Mouse (Mus musculus): ENCODE results near the gene Spaar. TPM values are rescaled to one million over a fixed set of nuclear protein-coding genes. Genes with fewer than 3 reads are reported as not detected.

Gene Spaar
- polyA plus RNA-seq, 1 experiment from 2014 or later: not detected

GRCm38 (mm10) chr4:43726228-43726993, 3.4 kb upstream of the Spaar start:
- ATAC-seq (replicated peaks; ENCODE audit: low FRiP score) (no peak), DNase-seq (ENCODE audit: low spot score) (no peak)
- peaks cover 45% of the 10 kb centered on the region for H3K4me1 ChIP-seq (replicated peaks; ENCODE audit: control insufficient read depth, insufficient read depth, low read length)
- 35% methylated on average over 12 of the region's 12 CpGs for WGBS
- no peaks in the 10 kb centered on the region for H3K27me3 ChIP-seq (replicated peaks; ENCODE audit: control insufficient read depth, insufficient read depth, low read length)
- H3K27ac ChIP-seq (ENCODE audit: low read depth, low read length): no peak overlapping the region
- no peaks in the 10 kb centered on the region for H3K36me3 ChIP-seq (ENCODE audit: control insufficient read depth, insufficient read depth, low read length)
- no peak overlapping the region for H3K4me3 ChIP-seq (ENCODE audit: low read depth, low read length)
- H3K9ac ChIP-seq (ENCODE audit: low read depth, low read length): no peak overlapping the region
- no peak overlapping the region for H3K4me2 ChIP-seq
- no peaks in the 10 kb centered on the region for H3K9me3 ChIP-seq (ENCODE audit: control insufficient read depth, low read length)

GRCm38 (mm10) chr4:43726995-43727394, 2.8 kb upstream of the Spaar start, which contains the start of gene Hrct1:
Gene Hrct1, plus strand, starts transcription at chr4:43727188.
- Histone ChIP-seq H3K4me3 (ENCODE audit: low read depth, low read length) (no peak within 1 kb of the TSS), H3K27me3 (replicated peaks; ENCODE audit: control insufficient read depth, insufficient read depth, low read length) (no peaks in the 10 kb centered on the region), H3K4me2 (peak within 1 kb of the TSS; percentile 14; the same call in 1 of the 2 replicates), H3K36me3 (ENCODE audit: control insufficient read depth, insufficient read depth, low read length) (no peaks in the 10 kb centered on the region), H3K27ac (ENCODE audit: low read depth, low read length) (peak within 1 kb of the TSS; percentile 39; the same call in 1 of the 2 replicates), H3K9me3 (ENCODE audit: control insufficient read depth, low read length) (no peaks in the 10 kb centered on the region), H3K9ac (ENCODE audit: low read depth, low read length) (no peak within 1 kb of the TSS), H3K4me1 (replicated peaks; ENCODE audit: control insufficient read depth, insufficient read depth, low read length) (peaks cover 45% of the 10 kb centered on the region)
- WGBS: 40% methylated on average over 3 of the region's 3 CpGs
- ATAC-seq (replicated peaks; ENCODE audit: low FRiP score) (no peak), DNase-seq (ENCODE audit: low spot score) (no peak)

GRCm38 (mm10) chr4:43727718-43728575, 1.9 kb upstream of the Spaar start:
- peak; percentile 68 for ATAC-seq (replicated peaks; ENCODE audit: low FRiP score)

GRCm38 (mm10) chr4:43728576-43728954, 1.3 kb upstream of the Spaar start:
- peaks cover 47% of the 10 kb centered on the region for H3K4me1 ChIP-seq (replicated peaks; ENCODE audit: control insufficient read depth, insufficient read depth, low read length)
- no peaks in the 10 kb centered on the region for H3K9me3 ChIP-seq (ENCODE audit: control insufficient read depth, low read length)
- no peaks in the 10 kb centered on the region for H3K36me3 ChIP-seq (ENCODE audit: control insufficient read depth, insufficient read depth, low read length)
- no peak overlapping the region for H3K9ac ChIP-seq (ENCODE audit: low read depth, low read length)
- ATAC-seq (replicated peaks; ENCODE audit: low FRiP score) (0 out of 2 replicates have a peak, but pooled peaks have one; percentile 3), DNase-seq (ENCODE audit: low spot score) (no peak)
- H3K4me3 ChIP-seq (ENCODE audit: low read depth, low read length): no peak overlapping the region
- H3K27ac ChIP-seq (ENCODE audit: low read depth, low read length): peak overlapping the region; percentile 39
- H3K27me3 ChIP-seq (replicated peaks; ENCODE audit: control insufficient read depth, insufficient read depth, low read length): no peaks in the 10 kb centered on the region
- WGBS: 17% methylated on average over 5 of the region's 5 CpGs
- no peak overlapping the region for H3K4me2 ChIP-seq

More at GRCm38 (mm10) chr4:43727718-43728575, 1.9 kb upstream of the Spaar start:
- H3K9ac ChIP-seq (ENCODE audit: low read depth, low read length): no peak overlapping the region
- peaks cover 47% of the 10 kb centered on the region for H3K4me1 ChIP-seq (replicated peaks; ENCODE audit: control insufficient read depth, insufficient read depth, low read length)
- H3K9me3 ChIP-seq (ENCODE audit: control insufficient read depth, low read length): no peaks in the 10 kb centered on the region
- peak overlapping the region; percentile 39; the same call in 1 of the 2 replicates for H3K27ac ChIP-seq (ENCODE audit: low read depth, low read length)
- no peak for DNase-seq (ENCODE audit: low spot score)
- no peaks in the 10 kb centered on the region for H3K36me3 ChIP-seq (ENCODE audit: control insufficient read depth, insufficient read depth, low read length)
- H3K27me3 ChIP-seq (replicated peaks; ENCODE audit: control insufficient read depth, insufficient read depth, low read length): no peaks in the 10 kb centered on the region
- peak overlapping the region; percentile 14; the same call in 1 of the 2 replicates for H3K4me2 ChIP-seq
- 52% methylated on average over 7 of the region's 7 CpGs for WGBS
- no peak overlapping the region for H3K4me3 ChIP-seq (ENCODE audit: low read depth, low read length)

- Histone ChIP-seq H3K36me3 (ENCODE audit: control insufficient read depth, insufficient read depth, low read length) (no peaks in the 10 kb centered on the region), H3K27ac (ENCODE audit: low read depth, low read length) (peak overlapping the region; percentile 39), H3K27me3 (replicated peaks; ENCODE audit: control insufficient read depth, insufficient read depth, low read length) (no peaks in the 10 kb centered on the region), H3K9ac (ENCODE audit: low read depth, low read length) (no peak overlapping the region), H3K4me3 (ENCODE audit: low read depth, low read length) (no peak overlapping the region), H3K4me1 (replicated peaks; ENCODE audit: control insufficient read depth, insufficient read depth, low read length) (peaks cover 47% of the 10 kb centered on the region), H3K9me3 (ENCODE audit: control insufficient read depth, low read length) (no peaks in the 10 kb centered on the region), H3K4me2 (no peak overlapping the region)
- DNase-seq (ENCODE audit: low spot score) (no peak), ATAC-seq (replicated peaks; ENCODE audit: low FRiP score) (no peak)
- 45% methylated on average over 3 of the region's 3 CpGs for WGBS
Observed at GRCm38 (mm10) chr4:43729126-43729525, 708 bp upstream of the Spaar start.

GRCm38 (mm10) chr4:43730750-43731297, 990 bp downstream of the Spaar start:
- 66% methylated on average over 21 of the region's 21 CpGs for WGBS

GRCm38 (mm10) chr4:43732171-43732570, 2.3 kb downstream of the Spaar start:
- H3K4me2 ChIP-seq: no peak overlapping the region
- WGBS: 23% methylated on average over 1 of the region's 1 CpGs
- no peaks in the 10 kb centered on the region for H3K27me3 ChIP-seq (replicated peaks; ENCODE audit: control insufficient read depth, insufficient read depth, low read length)
- H3K9me3 ChIP-seq (ENCODE audit: control insufficient read depth, low read length): no peaks in the 10 kb centered on the region
- H3K36me3 ChIP-seq (ENCODE audit: control insufficient read depth, insufficient read depth, low read length): no peaks in the 10 kb centered on the region
- ATAC-seq (replicated peaks; ENCODE audit: low FRiP score): no peak
- no peak overlapping the region for H3K27ac ChIP-seq (ENCODE audit: low read depth, low read length)
- DNase-seq (ENCODE audit: low spot score): no peak
- no peak overlapping the region for H3K4me3 ChIP-seq (ENCODE audit: low read depth, low read length)
- H3K4me1 ChIP-seq (replicated peaks; ENCODE audit: control insufficient read depth, insufficient read depth, low read length): peaks cover 40% of the 10 kb centered on the region
- no peak overlapping the region for H3K9ac ChIP-seq (ENCODE audit: low read depth, low read length)

More at GRCm38 (mm10) chr4:43730750-43731297, 990 bp downstream of the Spaar start:
- H3K4me2 ChIP-seq: peak overlapping the region; percentile 43
- no peak overlapping the region for H3K4me3 ChIP-seq (ENCODE audit: low read depth, low read length)
- no peak overlapping the region for H3K27ac ChIP-seq (ENCODE audit: low read depth, low read length)
- no peaks in the 10 kb centered on the region for H3K9me3 ChIP-seq (ENCODE audit: control insufficient read depth, low read length)
- H3K36me3 ChIP-seq (ENCODE audit: control insufficient read depth, insufficient read depth, low read length): no peaks in the 10 kb centered on the region
- no peak overlapping the region for H3K9ac ChIP-seq (ENCODE audit: low read depth, low read length)
- ATAC-seq (replicated peaks; ENCODE audit: low FRiP score) (no peak), DNase-seq (ENCODE audit: low spot score) (no peak)
- peaks cover 47% of the 10 kb centered on the region for H3K4me1 ChIP-seq (replicated peaks; ENCODE audit: control insufficient read depth, insufficient read depth, low read length)
- no peaks in the 10 kb centered on the region for H3K27me3 ChIP-seq (replicated peaks; ENCODE audit: control insufficient read depth, insufficient read depth, low read length)

GRCm38 (mm10) chr4:43733186-43733585, 3.4 kb downstream of the Spaar start:
- no peak for DNase-seq (ENCODE audit: low spot score)
- WGBS: 89% methylated on average over 5 of the region's 5 CpGs
- H3K4me2 ChIP-seq: no peak overlapping the region
- no peaks in the 10 kb centered on the region for H3K36me3 ChIP-seq (ENCODE audit: control insufficient read depth, insufficient read depth, low read length)
- H3K27ac ChIP-seq (ENCODE audit: low read depth, low read length): no peak overlapping the region
- peaks cover 30% of the 10 kb centered on the region for H3K4me1 ChIP-seq (replicated peaks; ENCODE audit: control insufficient read depth, insufficient read depth, low read length)
- no peak overlapping the region for H3K4me3 ChIP-seq (ENCODE audit: low read depth, low read length)
- no peaks in the 10 kb centered on the region for H3K27me3 ChIP-seq (replicated peaks; ENCODE audit: control insufficient read depth, insufficient read depth, low read length)
- ATAC-seq (replicated peaks; ENCODE audit: low FRiP score): no peak
- no peak overlapping the region for H3K9ac ChIP-seq (ENCODE audit: low read depth, low read length)
- H3K9me3 ChIP-seq (ENCODE audit: control insufficient read depth, low read length): no peaks in the 10 kb centered on the region
